Mouse (Mus musculus): ENCODE data around the gene Cit.

Gene Cit

GRCm38 (mm10) chr5:116014237-116014636 lies 169.2 kb downstream of the Cit start:
- DNase-seq, result no peak

- no peak for DNase-seq
These were observed 171.5 kb downstream of the Cit start for GRCm38 (mm10) chr5:116016542-116016941.

- DNase-seq, result no peak
These were observed 172.3 kb downstream of the Cit start for GRCm38 (mm10) chr5:116017391-116017790.

- DNase-seq, result no peak
These were observed 173.1 kb downstream of the Cit start for GRCm38 (mm10) chr5:116018196-116018595.

GRCm38 (mm10) chr5:116018784-116019183 lies 173.7 kb downstream of the Cit start:
- no peak for DNase-seq

- DNase-seq, result no peak
These were observed 174.3 kb downstream of the Cit start for GRCm38 (mm10) chr5:116019371-116019770.

- no peak for DNase-seq
These were observed 176.5 kb downstream of the Cit start for GRCm38 (mm10) chr5:116021552-116021951.

- DNase-seq, result no peak
These were observed 177.1 kb downstream of the Cit start for GRCm38 (mm10) chr5:116022131-116022530.

GRCm38 (mm10) chr5:116022658-116023200 lies 177.7 kb downstream of the Cit start:
- DNase-seq, result no peak

- DNase-seq, result no peak
These were observed 178.2 kb downstream of the Cit start for GRCm38 (mm10) chr5:116023251-116023661.

- DNase-seq, result no peak
These were observed 178.8 kb downstream of the Cit start for GRCm38 (mm10) chr5:116023821-116024284.

- DNase-seq, result peak; percentile 93
These were observed 179.3 kb downstream of the Cit start, which contains the start of gene Prkab1 for GRCm38 (mm10) chr5:116024327-116024739. TSS of gene Prkab1 (minus strand) at chr5:116024508.

- DNase-seq, result no peak
These were observed 181.0 kb downstream of the Cit start for GRCm38 (mm10) chr5:116026107-116026506.

GRCm38 (mm10) chr5:116026561-116026960 lies 181.5 kb downstream of the Cit start:
- DNase-seq, result no peak

- DNase-seq, result no peak
These were observed 184.0 kb downstream of the Cit start for GRCm38 (mm10) chr5:116029071-116029470.

- DNase-seq, result no peak
These were observed 185.6 kb downstream of the Cit start for GRCm38 (mm10) chr5:116030566-116031189.

GRCm38 (mm10) chr5:116031190-116031577 lies 186.1 kb downstream of the Cit start:
- peak; percentile 80 for DNase-seq

- DNase-seq, result no peak
These were observed 191.4 kb downstream of the Cit start for GRCm38 (mm10) chr5:116036465-116036864.

GRCm38 (mm10) chr5:116037731-116038130 lies 192.7 kb downstream of the Cit start:
- DNase-seq, result no peak

GRCm38 (mm10) chr5:116039706-116040105 lies 194.6 kb downstream of the Cit start:
- DNase-seq, result no peak

GRCm38 (mm10) chr5:116042241-116042640 lies 197.2 kb downstream of the Cit start:
- DNase-seq, result no peak

GRCm38 (mm10) chr5:116045581-116045980 lies 200.5 kb downstream of the Cit start:
- no peak for DNase-seq

- DNase-seq, result no peak
These were observed 201.2 kb downstream of the Cit start for GRCm38 (mm10) chr5:116046246-116046645.

GRCm38 (mm10) chr5:116048321-116048720 lies 203.2 kb downstream of the Cit start:
- DNase-seq, result no peak

- no peak for DNase-seq
These were observed 204.7 kb downstream of the Cit start for GRCm38 (mm10) chr5:116049821-116050220.
